In the genomic region with DNA sequence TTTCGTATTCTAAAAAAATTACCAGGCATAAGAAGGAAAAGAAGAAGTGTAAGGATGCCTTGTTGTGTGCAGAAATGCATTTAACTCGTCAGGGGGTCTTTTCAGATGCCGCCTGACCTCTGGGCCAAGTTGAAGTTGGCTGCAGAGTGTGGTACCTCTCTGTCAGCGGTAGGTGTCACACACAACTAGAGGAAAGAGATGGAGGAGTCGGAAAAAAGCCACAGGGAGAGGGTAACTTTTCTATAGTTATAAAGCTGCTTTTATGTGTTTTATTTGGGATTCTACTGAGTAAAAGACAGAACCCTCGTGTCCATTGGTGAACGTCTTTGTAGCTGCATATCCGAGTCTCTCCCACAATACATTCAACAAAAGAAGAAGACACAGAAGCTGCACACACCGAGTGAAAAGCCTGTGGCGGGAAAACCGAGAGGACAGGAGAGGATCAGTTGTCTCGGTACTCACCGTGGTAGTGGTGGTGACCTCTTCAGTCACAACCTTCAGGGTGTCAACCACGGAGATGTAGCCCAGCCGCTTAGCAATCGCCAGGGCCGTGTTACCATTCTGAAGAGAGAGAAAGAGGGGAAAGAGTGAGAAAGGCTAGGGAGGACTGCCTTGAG, we compare ENCODE assay signal across 8 mouse cellular contexts.
DNase-seq lines count a peak whose midpoint lies in the region; ATAC-seq and TF ChIP-seq lines count a peak whose summit lies in the region.

No protein-coding gene starts in this region.

- H3K27ac ChIP-seq in kidney, embryonic 16.5 days (ENCODE audit: low read length): no peak overlapping the region
- H3K27ac ChIP-seq in embryonic facial prominence, embryonic 10.5 days (replicated peaks): peak overlapping the region; percentile 84
- H3K27ac ChIP-seq in hindbrain, postnatal 0 days: peak overlapping the region; percentile 81
- peak overlapping the region; percentile 83 for H3K27ac ChIP-seq in neural tube, embryonic 13.5 days (replicated peaks)

- H3K4me2 ChIP-seq in kidney, embryonic 16.5 days (replicated peaks; ENCODE audit: low read depth, low read length): peak overlapping the region; percentile 55
- peak overlapping the region; percentile 43 for H3K4me2 ChIP-seq in hindbrain, postnatal 0 days (ENCODE audit: low read depth, low read length)
- H3K4me2 ChIP-seq in neural tube, embryonic 13.5 days: peak overlapping the region; percentile 51

- H3K27me3 ChIP-seq in kidney, embryonic 16.5 days (ENCODE audit: insufficient read depth, low read length): no peaks in the 10 kb centered on the region
- H3K27me3 ChIP-seq in embryonic facial prominence, embryonic 10.5 days (replicated peaks; ENCODE audit: low read depth, poor library complexity, severe bottlenecking): no peaks in the 10 kb centered on the region
- no peaks in the 10 kb centered on the region for H3K27me3 ChIP-seq in hindbrain, postnatal 0 days (ENCODE audit: insufficient read depth, low read length)
- H3K27me3 ChIP-seq in neural tube, embryonic 13.5 days: no peaks in the 10 kb centered on the region

- no peak for DNase-seq in kidney, adult 11 months
- peak; percentile 30 for DNase-seq in embryonic facial prominence, embryonic 10.5 days (ENCODE audit: low spot score)
- peak; percentile 63 for DNase-seq in hindbrain, postnatal 0 days (ENCODE audit: low spot score)
- DNase-seq in layer of hippocampus, adult 9-10 months (ENCODE audit: low spot score): no peak
- DNase-seq in spleen, postnatal 4 days (ENCODE audit: low spot score in 2 of 2): no peak
- no peak for DNase-seq in B cell, adult 2 months

- no peaks in the 10 kb centered on the region for H3K9me3 ChIP-seq in kidney, embryonic 16.5 days (ENCODE audit: low read length)
- H3K9me3 ChIP-seq in embryonic facial prominence, embryonic 10.5 days: no peaks in the 10 kb centered on the region
- H3K9me3 ChIP-seq in hindbrain, postnatal 0 days (ENCODE audit: low read length): no peaks in the 10 kb centered on the region
- no peaks in the 10 kb centered on the region for H3K9me3 ChIP-seq in neural tube, embryonic 13.5 days

- peak; percentile 78 for ATAC-seq in kidney, embryonic 16.5 days (ENCODE audit: low FRiP score, low TSS enrichment)
- ATAC-seq in hindbrain, postnatal 0 days: peak; percentile 60
- peak; percentile 54 for ATAC-seq in neural tube, embryonic 13.5 days (ENCODE audit: low read depth)

- WGBS in kidney, embryonic 16.5 days: 11% methylated on average over 17 of the region's 17 CpGs
- 9% methylated on average over 17 of the region's 17 CpGs for WGBS in embryonic facial prominence, embryonic 10.5 days
- 10% methylated on average over 17 of the region's 17 CpGs for WGBS in hindbrain, postnatal 0 days
- 4% methylated on average over 17 of the region's 17 CpGs for WGBS in neural tube, embryonic 13.5 days

- H3K9ac ChIP-seq in kidney, embryonic 16.5 days (replicated peaks; ENCODE audit: low read length): no peak overlapping the region
- peak overlapping the region; percentile 40; the same call in 1 of the 2 replicates for H3K9ac ChIP-seq in hindbrain, postnatal 0 days (replicated peaks; ENCODE audit: low read length)
- no peak overlapping the region; the same call in 1 of the 2 replicates for H3K9ac ChIP-seq in neural tube, embryonic 13.5 days

- H3K4me3 ChIP-seq in kidney, embryonic 16.5 days (ENCODE audit: low read length): peak overlapping the region; percentile 38
- H3K4me3 ChIP-seq in embryonic facial prominence, embryonic 10.5 days: peak overlapping the region; percentile 53
- peak overlapping the region; percentile 23 for H3K4me3 ChIP-seq in hindbrain, postnatal 0 days (ENCODE audit: low read length)
- peak overlapping the region; percentile 18 for H3K4me3 ChIP-seq in neural tube, embryonic 13.5 days

- H3K36me3 ChIP-seq in kidney, embryonic 16.5 days (ENCODE audit: insufficient read depth, low read length): no peaks in the 10 kb centered on the region
- no peaks in the 10 kb centered on the region for H3K36me3 ChIP-seq in embryonic facial prominence, embryonic 10.5 days (replicated peaks)
- H3K36me3 ChIP-seq in hindbrain, postnatal 0 days (ENCODE audit: insufficient read depth, low read length): peaks cover under 1% of the 10 kb centered on the region; the same call in 1 of the 2 replicates
- H3K36me3 ChIP-seq in neural tube, embryonic 13.5 days: peaks cover 6% of the 10 kb centered on the region

- peaks cover 13% of the 10 kb centered on the region; the same call in 1 of the 2 replicates for H3K4me1 ChIP-seq in kidney, embryonic 16.5 days (ENCODE audit: insufficient read depth, low read length)
- H3K4me1 ChIP-seq in embryonic facial prominence, embryonic 10.5 days: peaks cover 25% of the 10 kb centered on the region
- H3K4me1 ChIP-seq in hindbrain, postnatal 0 days (ENCODE audit: insufficient read depth, low read length): peaks cover 14% of the 10 kb centered on the region
- H3K4me1 ChIP-seq in neural tube, embryonic 13.5 days (replicated peaks): peaks cover 49% of the 10 kb centered on the region

- peak; percentile 61 for TF ChIP-seq CTCF in hindbrain, postnatal 0 days (IDR thresholded peaks at IDR 0.05; ENCODE audit: low read depth)

Comparison
In these comparisons a context has a peak if more than half of its experiments do, and no peak if none do; other contexts are left out.
1. DNase-seq: peak in embryonic facial prominence, embryonic 10.5 days (single experiment) and hindbrain, postnatal 0 days (single experiment); none in kidney, adult 11 months (single experiment), layer of hippocampus, adult 9-10 months (single experiment), spleen, postnatal 4 days (0 of 2) and B cell, adult 2 months (0 of 2).
2. Peak in every context shown above with its lines, with median percentiles within 50 percentile points of each other: ATAC-seq, H3K4me2 ChIP-seq and H3K4me3 ChIP-seq.